Comparison of ENCODE assay signal across 10 mouse cellular contexts in genomic region chr2:101967601-101968000, GRCm38 (mm10).
DNase-seq lines count a peak whose midpoint lies in the region; ATAC-seq lines count a peak whose summit lies in the region.
"Had no signal": no experiment of that assay in that cellular context is flagged by ENCODE, and none has a peak within 500 bp of the region (broad histone marks: within the 10 kb centered on the region; RNA-seq: fewer than 3 reads in every experiment).

No protein-coding gene starts in this region.

- no peaks in the 10 kb centered on the region for H3K36me3 ChIP-seq in heart, embryonic 13.5 days
- no peaks in the 10 kb centered on the region for H3K36me3 ChIP-seq in forebrain, embryonic 13.5 days (ENCODE audit: poor library complexity, severe bottlenecking)
- no peaks in the 10 kb centered on the region for H3K36me3 ChIP-seq in kidney, embryonic 14.5 days (ENCODE audit: control insufficient read depth, insufficient read depth, low read length)
- H3K36me3 ChIP-seq in liver, embryonic 16.5 days (ENCODE audit: control insufficient read depth, insufficient read depth): no peaks in the 10 kb centered on the region

- peak overlapping the region; percentile 2; the same call in 1 of the 2 replicates for H3K9ac ChIP-seq in heart, embryonic 13.5 days
- H3K9ac ChIP-seq in forebrain, embryonic 13.5 days: no peak overlapping the region
- no peak overlapping the region for H3K9ac ChIP-seq in kidney, embryonic 14.5 days (ENCODE audit: low read depth, low read length)
- H3K9ac ChIP-seq in liver, embryonic 16.5 days (ENCODE audit: low read depth, low read length): no peak overlapping the region
- H3K9ac ChIP-seq: liver, embryonic 14.5 days had no signal

- 36% methylated on average over 4 of the region's 4 CpGs for WGBS in heart, embryonic 13.5 days
- WGBS in forebrain, embryonic 13.5 days: 8% methylated on average over 4 of the region's 4 CpGs
- WGBS in kidney, embryonic 14.5 days: 32% methylated on average over 4 of the region's 4 CpGs
- 38% methylated on average over 4 of the region's 4 CpGs for WGBS in liver, embryonic 16.5 days (ENCODE audit: insufficient replicate concordance)

- peak overlapping the region; percentile 2; the same call in 1 of the 2 replicates for H3K4me2 ChIP-seq in heart, embryonic 13.5 days
- no peak overlapping the region for H3K4me2 ChIP-seq in forebrain, embryonic 13.5 days
- H3K4me2 ChIP-seq in kidney, embryonic 14.5 days (replicated peaks; ENCODE audit: low read depth, low read length): no peak overlapping the region
- H3K4me2 ChIP-seq in liver, embryonic 16.5 days (ENCODE audit: low read depth, low read length): no peak overlapping the region

- H3K4me1 ChIP-seq in heart, embryonic 13.5 days: peaks cover 30% of the 10 kb centered on the region
- peaks cover 100% of the 10 kb centered on the region for H3K4me1 ChIP-seq in forebrain, embryonic 13.5 days
- peaks cover 31% of the 10 kb centered on the region for H3K4me1 ChIP-seq in kidney, embryonic 14.5 days (ENCODE audit: control insufficient read depth, insufficient read depth, low read length)
- no peaks in the 10 kb centered on the region; the same call in 1 of the 2 replicates for H3K4me1 ChIP-seq in liver, embryonic 16.5 days (ENCODE audit: control insufficient read depth, low read depth, low read length)

- no peak overlapping the region; the same call in 1 of the 2 replicates for H3K27ac ChIP-seq in heart, embryonic 13.5 days (replicated peaks)
- H3K27ac ChIP-seq in forebrain, embryonic 13.5 days: peak overlapping the region; percentile 49
- H3K27ac ChIP-seq in kidney, embryonic 14.5 days (ENCODE audit: low read depth, low read length): peak overlapping the region; percentile 65; the same call in 1 of the 2 replicates
- H3K27ac ChIP-seq in liver, embryonic 16.5 days (ENCODE audit: low read length): peak overlapping the region; percentile 63
- H3K27ac ChIP-seq: liver, embryonic 14.5 days had no signal

- H3K27me3 ChIP-seq in heart, embryonic 13.5 days (replicated peaks): no peaks in the 10 kb centered on the region
- no peaks in the 10 kb centered on the region for H3K27me3 ChIP-seq in forebrain, embryonic 13.5 days
- H3K27me3 ChIP-seq in kidney, embryonic 14.5 days (ENCODE audit: control insufficient read depth, insufficient read depth, low read length): no peaks in the 10 kb centered on the region
- H3K27me3 ChIP-seq in liver, embryonic 16.5 days (ENCODE audit: control insufficient read depth, insufficient read depth, low read depth, low read length): no peaks in the 10 kb centered on the region

- intact Hi-C loops in heart, postnatal 10 days (cut with DNase I): no loop called here

- no peak overlapping the region for H3K4me3 ChIP-seq in heart, embryonic 13.5 days
- H3K4me3 ChIP-seq in forebrain, embryonic 13.5 days: no peak overlapping the region
- no peak overlapping the region for H3K4me3 ChIP-seq in kidney, embryonic 14.5 days (ENCODE audit: low read length)
- no peak overlapping the region for H3K4me3 ChIP-seq in liver, embryonic 16.5 days (ENCODE audit: low read depth, low read length)

- ATAC-seq in heart, embryonic 13.5 days (ENCODE audit: extremely low read depth, insufficient number of reproducible peaks, low FRiP score, low TSS enrichment): no peak
- ATAC-seq in forebrain, embryonic 13.5 days: no peak; the same call in 1 of the 2 replicates
- ATAC-seq in kidney, embryonic 14.5 days (ENCODE audit: low FRiP score, low TSS enrichment): peak; percentile 48; the same call in 1 of the 2 replicates
- ATAC-seq in liver, embryonic 16.5 days (ENCODE audit: low read depth): peak; percentile 55

- DNase-seq in heart, postnatal 10 days: no peak
- DNase-seq in spleen, postnatal 14 days (ENCODE audit: low spot score in 2 of 2): no peak
- no peak for DNase-seq in ovary, postnatal 36 days (ENCODE audit: low spot score)
- no peak for DNase-seq in left cerebral cortex, adult 18-20 months (ENCODE audit: low spot score in 2 of 2)
- DNase-seq: cerebellum, postnatal 10 days had no signal

- no peaks in the 10 kb centered on the region for H3K9me3 ChIP-seq in heart, embryonic 13.5 days
- H3K9me3 ChIP-seq in forebrain, embryonic 13.5 days (replicated peaks): no peaks in the 10 kb centered on the region
- no peaks in the 10 kb centered on the region for H3K9me3 ChIP-seq in kidney, embryonic 14.5 days (ENCODE audit: control insufficient read depth, low read length)
- H3K9me3 ChIP-seq in liver, embryonic 16.5 days (replicated peaks; ENCODE audit: control insufficient read depth, low read length): no peaks in the 10 kb centered on the region

Comparison
In these comparisons a context has a peak if more than half of its experiments do, and no peak if none do; other contexts are left out.
1. ATAC-seq: peak in kidney, embryonic 14.5 days (single experiment) and liver, embryonic 16.5 days (single experiment); none in heart, embryonic 13.5 days (single experiment) and forebrain, embryonic 13.5 days (single experiment).